Mouse (Mus musculus) cortical plate, adult 2 months (tissue): ENCODE results near the gene Bak1. TPM values are rescaled to one million over a fixed set of nuclear protein-coding genes. Genes with fewer than 3 reads are reported as not detected.
"Not testable (repeated sequence)": the region's sequence is repeated elsewhere in the genome, so short reads cannot be mapped to it uniquely, and the experiment has no call there.

ENCODE experiments used
- H3K27ac ChIP-seq: fragments of 200-500 bp; 2 replicates; pipeline ENCODE4 v1.5.1; 2012; ENCODE audit warnings: low read length, control low read depth, inconsistent platforms; ENCODE audit not compliant: insufficient read depth
- H3K4me1 ChIP-seq: fragments of 200-500 bp; 2 replicates; pipeline ENCODE4 v1.6.1; 2011; ENCODE audit warnings: low read length; ENCODE audit not compliant: control insufficient read depth, insufficient read depth
- H3K4me3 ChIP-seq: fragments of 200-500 bp; 2 replicates; pipeline ENCODE4 v1.5.1; 2011; ENCODE audit warnings: mild to moderate bottlenecking, low read length, control low read depth; ENCODE audit not compliant: insufficient read depth
- CTCF ChIP-seq: fragments of 200-500 bp; IDR thresholded peaks from 2 replicates; pipeline ENCODE4 v1.5.1; 2011; ENCODE audit warnings: mild to moderate bottlenecking, control low read depth, low read length; ENCODE audit not compliant: insufficient read depth; ENCODE audit errors: extremely low read depth
- POLR2A ChIP-seq: fragments of 200-500 bp; IDR thresholded peaks from 2 replicates; pipeline ENCODE4 v1.6.1; 2011; ENCODE audit warnings: mild to moderate bottlenecking, low read length, control low read depth; ENCODE audit not compliant: insufficient read depth; ENCODE audit errors: extremely low read depth
- polyA plus RNA-seq: library from polyadenylated mRNA; depleted of rRNA; stranded (reverse); fragments of >200 nt; gene quantifications from 2 replicates; pipeline ENCODE4 v1.2.3, GENCODE M21; 2012

Bak1 gene
- polyA plus RNA-seq, 1 experiment = 19.3 TPM

DNA sequence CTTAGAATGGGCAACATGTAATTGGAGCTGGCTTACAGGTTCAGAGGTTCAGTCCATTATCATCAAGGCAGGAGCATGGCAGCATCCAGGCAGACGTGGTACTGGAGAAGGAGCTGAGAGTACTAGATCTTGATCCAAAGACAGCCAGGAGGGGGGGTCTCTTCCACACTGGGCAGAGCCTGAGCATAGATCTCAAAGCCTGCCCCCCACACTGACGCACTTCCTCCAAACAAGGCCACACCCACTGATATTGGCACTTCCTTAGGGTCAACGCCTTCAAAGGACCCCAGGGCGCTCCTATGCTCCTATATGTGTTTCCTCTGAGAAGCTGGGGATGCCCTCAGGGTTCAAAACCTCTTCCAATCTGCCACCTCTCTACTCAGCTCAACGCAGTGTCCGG, 33.8 kb downstream of the Bak1 start:
- Histone ChIP-seq H3K27ac (no peak overlapping the region), H3K4me3 (no peak overlapping the region), H3K4me1 (no peaks in the 10 kb centered on the region)
- no peak for TF ChIP-seq POLR2A
- no peak for TF ChIP-seq CTCF

DNA sequence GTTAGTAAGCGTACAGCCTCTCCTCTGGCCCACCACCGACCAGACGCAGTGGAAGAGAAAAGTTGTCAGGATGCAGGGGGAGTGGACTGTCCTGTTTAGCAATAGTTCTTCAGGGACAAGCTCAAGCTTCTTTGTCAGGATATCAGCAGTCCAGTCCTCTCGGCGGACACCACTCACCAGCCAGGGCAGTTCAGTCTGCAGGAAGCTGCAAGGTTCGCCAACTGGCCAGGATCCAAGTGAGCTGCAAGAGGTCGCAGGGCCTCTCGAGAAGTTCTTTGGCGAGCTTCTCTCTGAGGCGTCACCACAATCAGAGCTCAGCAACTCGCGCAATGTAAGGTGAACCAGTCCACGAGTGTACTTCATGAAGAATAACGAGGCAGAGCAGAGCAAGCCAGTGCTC, 34.4 kb downstream of the Bak1 start:
- H3K4me3 ChIP-seq = no peak overlapping the region
- TF ChIP-seq CTCF (no peak), POLR2A (no peak)
- no peaks in the 10 kb centered on the region for H3K4me1 ChIP-seq
- H3K27ac ChIP-seq = no peak overlapping the region

DNA sequence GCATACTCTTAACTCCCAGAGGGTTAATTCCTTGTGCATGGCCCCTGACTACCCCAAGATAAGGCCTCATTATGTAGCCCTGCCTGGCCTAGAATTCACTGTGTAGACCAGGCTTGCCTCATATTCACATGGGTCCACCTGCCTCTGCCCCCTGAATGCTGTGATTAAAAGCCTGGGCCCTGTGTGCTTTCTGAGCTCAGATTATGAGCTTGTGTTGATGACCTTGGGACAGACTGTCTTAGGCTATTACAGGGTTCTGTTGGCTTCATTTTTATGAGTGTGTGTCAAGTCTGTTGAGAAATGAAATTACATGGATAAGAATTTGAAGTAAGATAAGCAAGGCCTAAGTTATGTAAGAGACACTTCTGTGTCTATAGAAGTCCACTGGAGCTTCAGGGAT, 38.3 kb downstream of the Bak1 start:
- Histone ChIP-seq H3K27ac (no peak overlapping the region), H3K4me1 (no peaks in the 10 kb centered on the region), H3K4me3 (no peak overlapping the region)
- TF ChIP-seq POLR2A (no peak), CTCF (no peak)

- Histone ChIP-seq H3K4me3 (no peak overlapping the region), H3K4me1 (peaks cover 5% of the 10 kb centered on the region), H3K27ac (no peak overlapping the region)
- no peak for TF ChIP-seq CTCF
- no peak for TF ChIP-seq POLR2A
Measured at GRCm38 (mm10) chr17:26985503-26986179, 43.2 kb downstream of the Bak1 start.

GRCm38 (mm10) chr17:26983382-26983781, 45.4 kb downstream of the Bak1 start:
- Histone ChIP-seq H3K27ac (no peak overlapping the region), H3K4me3 (no peak overlapping the region), H3K4me1 (peaks cover 7% of the 10 kb centered on the region)
- TF ChIP-seq CTCF (no peak), POLR2A (no peak)

- no peak overlapping the region for H3K4me3 ChIP-seq
- peaks cover 7% of the 10 kb centered on the region for H3K4me1 ChIP-seq
- peak overlapping the region; percentile 12; the same call in 1 of the 2 replicates for H3K27ac ChIP-seq
- TF ChIP-seq POLR2A (no peak), CTCF (no peak)
Measured at GRCm38 (mm10) chr17:26981050-26981449, 47.8 kb downstream of the Bak1 start.

DNA sequence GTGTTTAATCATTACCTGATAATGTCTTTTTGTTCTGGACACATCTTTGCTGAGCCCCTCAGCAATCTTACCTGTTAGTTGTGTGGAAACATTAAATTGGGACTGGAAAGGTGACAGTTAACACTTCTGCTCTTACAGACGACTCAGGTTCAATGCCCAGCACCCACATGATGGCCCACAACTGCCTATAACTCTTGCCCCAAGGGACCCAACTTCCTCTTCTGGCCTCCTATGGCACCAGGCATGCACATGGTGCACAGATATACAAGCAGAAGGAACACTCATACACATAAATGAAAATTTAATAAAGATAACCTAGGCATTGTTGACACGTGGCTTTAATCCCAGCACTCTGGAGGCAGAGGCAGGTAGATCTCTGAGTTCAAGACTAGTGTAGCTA, 49.4 kb downstream of the Bak1 start:
- Histone ChIP-seq H3K4me1 (peaks cover 9% of the 10 kb centered on the region), H3K27ac (no peak overlapping the region), H3K4me3 (no peak overlapping the region)
- no peak for TF ChIP-seq POLR2A
- TF ChIP-seq CTCF = no peak

- not testable (repeated sequence) for H3K27ac ChIP-seq, H3K4me3 ChIP-seq, H3K4me1 ChIP-seq
Measured at GRCm38 (mm10) chr17:26977354-26977753, 51.5 kb downstream of the Bak1 start.

DNA sequence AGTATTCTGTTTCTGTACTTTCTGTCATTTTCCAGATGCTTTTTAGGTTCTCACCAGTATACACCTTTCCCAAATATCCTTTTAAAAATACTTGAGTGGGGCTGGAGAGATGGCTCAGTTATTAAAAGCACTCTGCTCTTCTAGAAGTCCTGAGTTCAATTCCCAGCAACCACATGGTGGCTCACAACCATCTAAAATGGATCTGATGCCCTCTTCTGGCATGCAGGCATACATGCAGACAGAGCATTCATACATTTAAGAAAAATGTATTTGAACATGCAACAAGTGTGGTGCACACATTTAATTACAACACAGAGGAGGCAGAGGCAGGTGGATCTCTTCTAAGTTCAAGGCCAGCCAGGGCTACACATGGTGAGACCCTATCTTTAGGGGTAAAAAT, 53.4 kb downstream of the Bak1 start:
- Histone ChIP-seq H3K4me3 (no peak overlapping the region), H3K4me1 (peaks cover 3% of the 10 kb centered on the region; the same call in 1 of the 2 replicates), H3K27ac (no peak overlapping the region)
- TF ChIP-seq CTCF (0 out of 2 replicates have a peak, but pooled peaks have one; percentile 2), POLR2A (no peak)

- H3K4me3 ChIP-seq = no peak overlapping the region
- H3K4me1 ChIP-seq = 0 out of 2 replicates have a peak, but pooled peaks cover 2% of the 10 kb centered on the region
- no peak for TF ChIP-seq POLR2A
- TF ChIP-seq CTCF = no peak
- no peak overlapping the region for H3K27ac ChIP-seq
Measured at GRCm38 (mm10) chr17:26974547-26974946, 54.3 kb downstream of the Bak1 start.
